Comparison of ENCODE assay signal across 29 mouse cellular contexts in genomic region chr8:66623361-66623760, GRCm38 (mm10).
DNase-seq lines count a peak whose midpoint lies in the region; ATAC-seq and TF ChIP-seq lines count a peak whose summit lies in the region.
"Had no signal": no experiment of that assay in that cellular context is flagged by ENCODE, and none has a peak within 500 bp of the region (broad histone marks: within the 10 kb centered on the region; RNA-seq: fewer than 3 reads in every experiment).

No protein-coding gene starts in this region.

- no peak for TF ChIP-seq POLR2A in brain, embryonic 14.5 days (IDR thresholded peaks at IDR 0.05; ENCODE audit: borderline replicate concordance, extremely low read depth, insufficient read depth, insufficient read length, poor library complexity, severe bottlenecking)

- intact Hi-C loops in heart, postnatal 14 days (cut with DNase I): no loop called here

- H3K4me1 ChIP-seq in lung, embryonic 14.5 days (ENCODE audit: insufficient read depth): no peaks in the 10 kb centered on the region
- H3K4me1 ChIP-seq: embryonic facial prominence, embryonic 15.5 days; forebrain, embryonic 13.5 days; heart, embryonic 12.5 days; limb, embryonic 12.5 days; stomach, embryonic 15.5 days had no signal

- no peak for TF ChIP-seq CTCF in lung, embryonic 14.5 days (IDR thresholded peaks at IDR 0.05; ENCODE audit: low read depth)
- no peak for TF ChIP-seq CTCF in brain, embryonic 14.5 days (IDR thresholded peaks at IDR 0.05; ENCODE audit: borderline replicate concordance, extremely low read depth, insufficient read depth, insufficient read length)

- WGBS in lung, embryonic 14.5 days: 58% methylated on average over 3 of the region's 3 CpGs

- H3K4me2 ChIP-seq in lung, embryonic 14.5 days: no peak overlapping the region
- H3K4me2 ChIP-seq: embryonic facial prominence, embryonic 15.5 days; forebrain, embryonic 13.5 days; heart, embryonic 12.5 days; limb, embryonic 12.5 days; liver, embryonic 11.5 days; stomach, embryonic 15.5 days had no signal

- no peaks in the 10 kb centered on the region for H3K36me3 ChIP-seq in lung, embryonic 14.5 days (ENCODE audit: insufficient read depth)
- H3K36me3 ChIP-seq: embryonic facial prominence, embryonic 15.5 days; heart, embryonic 12.5 days; limb, embryonic 12.5 days; stomach, embryonic 15.5 days had no signal

- DNase-seq in heart, adult 8-10 months (ENCODE audit: low spot score): peak; percentile 4
- DNase-seq in heart, postnatal 14 days: no peak
- DNase-seq in lung, embryonic 14.5 days: peak; percentile 9
- DNase-seq in lung, adult 18-20 months: no peak
- peak; percentile 14 for DNase-seq in Muller cell, postnatal 12 days (ENCODE audit: inconsistent ontology term)
- DNase-seq in brain, embryonic 14.5 days (ENCODE audit: low read depth): peak; percentile 49
- DNase-seq in gastrocnemius, adult 18-20 months (ENCODE audit: low spot score): no peak
- DNase-seq: adrenal gland, adult 8-10 months; B cell, adult 2 months; cerebellum, adult 11-12 months; cerebellum, adult 9-11 months; gastrocnemius, postnatal 36 days; heart, adult 18-20 months; kidney, adult 8-10 months; layer of hippocampus, adult 9-11 months; liver, postnatal 0 days; lung, postnatal 10 days; right cerebral cortex, postnatal 25 days; thymus, postnatal 14 days had no signal

- no peak overlapping the region for H3K9ac ChIP-seq in lung, embryonic 14.5 days
- H3K9ac ChIP-seq: embryonic facial prominence, embryonic 15.5 days; forebrain, embryonic 13.5 days; heart, embryonic 12.5 days; limb, embryonic 12.5 days; liver, postnatal 0 days; stomach, embryonic 15.5 days had no signal

- no peaks in the 10 kb centered on the region for H3K27me3 ChIP-seq in lung, embryonic 14.5 days (ENCODE audit: insufficient read depth, low read length)
- H3K27me3 ChIP-seq: embryonic facial prominence, embryonic 15.5 days; forebrain, embryonic 13.5 days; heart, embryonic 12.5 days; limb, embryonic 12.5 days; stomach, embryonic 15.5 days had no signal

- no peaks in the 10 kb centered on the region for H3K9me3 ChIP-seq in lung, embryonic 14.5 days (ENCODE audit: low read depth, low read length)
- H3K9me3 ChIP-seq: embryonic facial prominence, embryonic 15.5 days; forebrain, embryonic 13.5 days; heart, embryonic 12.5 days; limb, embryonic 12.5 days; stomach, embryonic 15.5 days had no signal

- no peak overlapping the region for H3K4me3 ChIP-seq in lung, embryonic 14.5 days (ENCODE audit: low read depth, low read length)
- H3K4me3 ChIP-seq: embryonic facial prominence, embryonic 15.5 days; forebrain, embryonic 13.5 days; heart, embryonic 12.5 days; limb, embryonic 12.5 days; stomach, embryonic 15.5 days had no signal

- no peak for ATAC-seq in lung, embryonic 14.5 days (ENCODE audit: insufficient read depth)
- ATAC-seq: activated CD4-positive, CD25-positive, alpha-beta regulatory T cell, adult 4 months; forebrain, embryonic 13.5 days; intestine, embryonic 16.5 days; liver, postnatal 0 days had no signal

- no peak overlapping the region for H3K27ac ChIP-seq in lung, embryonic 14.5 days (ENCODE audit: low read depth)
- H3K27ac ChIP-seq: embryonic facial prominence, embryonic 15.5 days; forebrain, embryonic 13.5 days; kidney, postnatal 0 days; limb, embryonic 12.5 days; macrophage; stomach, embryonic 15.5 days had no signal

Comparison
In these comparisons a context has a peak if more than half of its experiments do, and no peak if none do; other contexts are left out.
1. DNase-seq: peak in heart, adult 8-10 months (single experiment), lung, embryonic 14.5 days (single experiment), Muller cell, postnatal 12 days (single experiment) and brain, embryonic 14.5 days (single experiment); none in heart, postnatal 14 days (0 of 2), lung, adult 18-20 months (0 of 2) and gastrocnemius, adult 18-20 months (single experiment).